Mouse (Mus musculus): Measurements from ENCODE around the gene Dock3. TPM values are rescaled to one million over a fixed set of nuclear protein-coding genes. Genes with fewer than 3 reads are reported as not detected.

Gene Dock3
- polyA plus RNA-seq (2012; fragmentation: generic; extraction: Trizol) = 0.40 TPM

DNA sequence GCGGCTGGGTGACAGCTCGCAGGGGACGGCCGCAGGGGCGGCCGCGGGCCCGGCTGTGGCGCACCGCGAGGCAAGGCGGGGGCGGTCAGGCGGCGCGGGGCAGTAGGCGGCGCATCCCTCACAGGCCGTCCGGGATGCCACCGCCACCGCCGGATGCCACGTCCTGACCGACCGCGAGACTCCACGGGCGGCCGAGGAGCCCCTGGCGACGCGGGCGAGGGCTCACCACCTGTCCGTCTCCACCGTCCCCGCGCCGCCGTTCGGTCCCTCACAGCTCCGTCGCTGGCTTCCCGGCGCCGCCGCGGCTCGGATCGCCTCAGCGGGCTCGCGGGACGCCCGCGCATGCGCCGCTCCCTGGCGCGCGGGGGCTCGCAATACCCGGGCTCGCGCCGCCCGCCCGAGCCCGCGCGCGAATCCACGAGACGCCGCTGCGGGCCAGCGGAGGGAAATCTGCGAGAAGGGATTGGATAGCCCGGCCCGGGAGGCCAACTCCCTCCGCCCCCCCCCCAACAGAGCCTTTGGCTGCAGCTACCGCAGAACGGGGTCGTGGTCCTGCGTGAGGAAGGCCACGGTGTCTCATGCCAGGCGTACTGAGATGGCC lies at the start of gene Dock3:
TSS of gene Dock3 (minus strand) at position 371 of the 601 bp plus-strand sequence.
- Histone ChIP-seq H3K79me2 (ENCODE audit: control insufficient read depth, insufficient read depth) (no peaks in the 10 kb centered on the region), H3K4me2 (ENCODE audit: low read depth) (no peak within 1 kb of the TSS), H3K4me3 (no peak within 1 kb of the TSS), H3K36me3 (ENCODE audit: control insufficient read depth, insufficient read depth) (no peaks in the 10 kb centered on the region), H3K27me3 (ENCODE audit: control insufficient read depth, insufficient read depth, insufficient read length) (peaks cover 19% of the 10 kb centered on the region), H3ac (ENCODE audit: control insufficient read depth, insufficient read length) (peak within 1 kb of the TSS; percentile 20)
- TF ChIP-seq MYOD1 (IDR thresholded peaks at IDR 0.05; ENCODE audit: control insufficient read depth in 1 of 3, insufficient read length in 2 of 3, low read depth in 2 of 3) = no peak
- no peak for TF ChIP-seq MYOG (IDR thresholded peaks at IDR 0.05; ENCODE audit: control insufficient read depth in 1 of 3, insufficient read depth in 1 of 3, insufficient read length in 2 of 3, low read depth in 2 of 3)
- no peak for TF ChIP-seq TCF3 (IDR thresholded peaks at IDR 0.05; ENCODE audit: insufficient read length, low read depth)
- no peak for TF ChIP-seq SRF (IDR thresholded peaks at IDR 0.05; ENCODE audit: control insufficient read depth, insufficient read length, low read depth)
- no peak for TF ChIP-seq CEBPB (IDR thresholded peaks at IDR 0.05; ENCODE audit: insufficient read depth, poor library complexity, severe bottlenecking)
- no peak for TF ChIP-seq POLR2AphosphoS2 (IDR thresholded peaks at IDR 0.05; ENCODE audit: insufficient read length, low read depth)
- no peak for TF ChIP-seq TCF12 (IDR thresholded peaks at IDR 0.05; ENCODE audit: insufficient read depth, poor library complexity, severe bottlenecking)
- TF ChIP-seq USF1 (IDR thresholded peaks at IDR 0.05; ENCODE audit: low read depth) = no peak
- no peak for TF ChIP-seq E2F4 (IDR thresholded peaks at IDR 0.05; ENCODE audit: insufficient read depth)

DNA sequence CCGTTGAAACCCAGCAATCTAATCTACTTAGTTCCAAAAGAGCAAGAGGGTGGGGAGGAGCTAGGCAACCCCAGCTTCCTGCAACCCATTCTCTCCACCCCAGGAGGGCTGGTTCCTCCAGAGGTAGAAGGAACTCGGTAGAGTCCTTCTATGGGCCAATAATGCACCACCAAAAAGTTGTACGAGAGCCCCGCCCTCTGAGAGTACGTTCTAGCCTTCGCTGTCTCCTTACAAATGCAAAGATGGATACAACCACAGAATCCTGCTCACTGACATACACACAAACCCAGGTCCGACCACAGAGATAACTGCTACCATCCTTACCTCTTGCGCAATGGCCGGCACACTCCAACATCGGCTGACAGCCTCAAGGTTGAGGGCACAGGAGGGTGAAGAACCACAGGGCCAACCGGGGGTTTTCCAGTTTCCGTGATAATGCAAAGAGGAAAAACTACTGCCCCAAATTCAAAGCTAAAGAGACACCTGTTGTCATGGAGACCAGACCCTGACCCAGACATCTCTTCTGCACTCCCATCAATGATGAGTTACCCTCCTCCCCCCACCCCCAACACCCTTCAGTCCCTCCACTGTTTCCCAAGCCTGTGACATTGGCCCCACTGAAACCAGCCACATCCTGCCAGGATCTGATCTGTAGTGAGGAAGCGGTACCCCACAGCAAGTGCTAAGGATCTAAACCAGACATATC lies 48.8 kb upstream of the Dock3 start:
- TF ChIP-seq USF1 (IDR thresholded peaks at IDR 0.05; ENCODE audit: low read depth) (no peak), TCF12 (IDR thresholded peaks at IDR 0.05; ENCODE audit: insufficient read depth, poor library complexity, severe bottlenecking) (no peak), TCF3 (IDR thresholded peaks at IDR 0.05; ENCODE audit: insufficient read length, low read depth) (no peak), POLR2AphosphoS2 (IDR thresholded peaks at IDR 0.05; ENCODE audit: insufficient read length, low read depth) (no peak)
- Histone ChIP-seq H3K4me2 (ENCODE audit: low read depth) (no peak overlapping the region), H3K79me2 (ENCODE audit: control insufficient read depth, insufficient read depth) (no peaks in the 10 kb centered on the region), H3K36me3 (ENCODE audit: control insufficient read depth, insufficient read depth) (no peaks in the 10 kb centered on the region), H3K27me3 (ENCODE audit: control insufficient read depth, insufficient read depth, insufficient read length) (no peaks in the 10 kb centered on the region), H3K4me3 (no peak overlapping the region), H3ac (ENCODE audit: control insufficient read depth, insufficient read length) (no peak overlapping the region)

DNA sequence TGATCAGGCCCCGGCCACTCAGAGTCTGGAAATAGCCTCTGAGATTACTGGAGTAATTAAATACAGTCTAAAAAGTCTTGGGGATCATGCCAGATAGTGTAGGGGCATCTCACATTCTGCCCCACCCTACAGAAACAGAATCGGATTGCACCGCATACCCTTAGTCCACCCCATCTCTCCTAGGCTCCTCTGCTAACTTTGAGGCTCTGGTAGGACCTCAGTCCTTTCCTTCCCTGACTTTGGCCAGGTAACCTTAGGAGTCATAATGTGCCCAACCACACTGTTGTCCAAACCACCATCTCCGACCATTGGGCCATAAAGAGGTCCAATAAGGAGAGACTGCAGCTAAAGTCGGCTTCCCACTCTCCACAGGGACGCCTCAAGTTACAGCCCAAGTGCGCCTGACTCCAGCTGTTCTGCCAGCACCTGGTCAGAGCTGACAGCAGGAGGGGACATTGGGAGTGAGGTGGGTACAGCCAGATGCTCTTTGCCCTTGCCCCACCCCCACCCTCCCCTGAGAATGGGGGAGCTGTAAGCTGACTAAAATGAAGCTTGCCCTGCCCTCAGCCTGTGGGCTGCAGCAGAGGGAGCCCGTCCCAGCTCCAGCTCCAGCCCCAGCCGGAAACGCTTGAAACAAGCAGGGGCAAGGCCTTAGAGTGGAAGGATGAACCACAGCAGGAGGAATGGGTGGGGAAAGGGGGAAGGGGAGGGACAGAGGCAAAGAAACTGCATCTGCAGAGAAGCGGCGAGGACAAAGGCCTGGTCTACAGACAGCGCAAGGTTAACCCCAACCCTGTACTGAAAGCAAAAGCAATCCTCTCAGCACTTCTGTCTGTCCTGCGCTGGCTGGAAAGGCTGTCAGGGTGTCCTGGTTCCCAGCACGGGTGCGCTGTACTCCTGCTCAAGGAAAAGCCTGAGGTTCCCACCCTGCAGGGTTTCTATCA lies 47.9 kb upstream of the Dock3 start:
- no peak overlapping the region for H3K4me3 ChIP-seq

DNA sequence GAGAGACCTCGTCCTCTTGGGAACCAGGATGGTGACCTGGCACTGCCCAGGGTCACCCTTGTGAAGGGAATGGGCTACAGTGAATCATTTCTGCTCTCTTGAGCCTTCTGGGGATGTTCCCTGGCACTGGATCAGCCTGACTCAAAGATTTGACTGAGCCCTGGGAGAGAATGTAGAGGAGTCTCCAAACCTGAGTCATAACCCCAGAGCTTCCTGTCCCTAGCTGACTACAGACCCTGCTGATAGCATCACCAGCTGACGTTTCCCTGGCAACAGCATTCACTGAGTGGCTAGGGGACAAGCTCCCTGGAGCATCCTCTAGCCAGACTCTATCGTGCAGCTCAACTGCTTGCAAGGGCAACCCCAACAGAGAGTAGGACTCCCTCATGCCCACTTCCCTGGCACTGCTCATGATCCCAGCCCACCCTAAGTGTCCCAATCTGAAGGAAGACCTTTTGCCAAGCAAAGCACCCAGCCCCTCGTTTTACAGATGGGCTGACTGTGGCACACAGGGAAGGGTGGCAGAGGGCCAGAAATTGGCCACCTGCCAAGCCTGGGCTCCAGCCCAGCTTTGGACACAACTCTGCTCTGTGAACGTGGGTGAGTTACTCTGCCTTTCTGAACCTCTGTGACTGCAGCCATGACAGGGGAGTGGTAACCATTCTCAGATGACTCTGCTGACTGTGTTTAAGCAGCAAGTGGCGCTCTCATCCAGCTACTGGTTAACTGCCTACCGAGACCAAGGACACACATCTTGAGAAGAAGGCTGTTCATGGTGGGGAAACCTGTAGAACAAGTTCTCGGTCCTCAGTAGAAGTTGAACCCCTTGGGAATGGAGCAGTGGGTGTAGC lies 47.0 kb upstream of the Dock3 start:
- no peak overlapping the region for H3K4me3 ChIP-seq
- no peaks in the 10 kb centered on the region for H3K36me3 ChIP-seq (ENCODE audit: control insufficient read depth, insufficient read depth)
- H3K27me3 ChIP-seq (ENCODE audit: control insufficient read depth, insufficient read depth, insufficient read length) = no peaks in the 10 kb centered on the region
- peak overlapping the region; percentile 34 for H3K4me2 ChIP-seq (ENCODE audit: low read depth)
- TF ChIP-seq TCF3 (IDR thresholded peaks at IDR 0.05; ENCODE audit: insufficient read length, low read depth) (no peak), POLR2A (IDR thresholded peaks at IDR 0.05; ENCODE audit: insufficient read length, low read depth) (no peak)
- no peak overlapping the region for H3ac ChIP-seq (ENCODE audit: control insufficient read depth, insufficient read length)
- H3K79me2 ChIP-seq (ENCODE audit: control insufficient read depth, insufficient read depth) = no peaks in the 10 kb centered on the region

More for the DNA sequence above, 47.9 kb upstream of the Dock3 start:
- H3K79me2 ChIP-seq (ENCODE audit: control insufficient read depth, insufficient read depth) = no peaks in the 10 kb centered on the region
- H3ac ChIP-seq (ENCODE audit: control insufficient read depth, insufficient read length) = no peak overlapping the region
- no peaks in the 10 kb centered on the region for H3K36me3 ChIP-seq (ENCODE audit: control insufficient read depth, insufficient read depth)
- TF ChIP-seq MAX (IDR thresholded peaks at IDR 0.05; ENCODE audit: low read depth) = no peak
- no peak for TF ChIP-seq POLR2AphosphoS2 (IDR thresholded peaks at IDR 0.05; ENCODE audit: insufficient read length, low read depth)
- no peak for TF ChIP-seq TCF12 (IDR thresholded peaks at IDR 0.05; ENCODE audit: insufficient read depth, poor library complexity, severe bottlenecking)
- TF ChIP-seq MYOG (IDR thresholded peaks at IDR 0.05; ENCODE audit: control insufficient read depth in 1 of 3, insufficient read depth in 1 of 3, insufficient read length in 2 of 3, low read depth in 2 of 3) = peak; percentile 44 to 75 (median 69)
- peak; percentile 19 to 90 (median 80) for TF ChIP-seq MYOD1 (IDR thresholded peaks at IDR 0.05; ENCODE audit: control insufficient read depth in 1 of 3, insufficient read length in 2 of 3, low read depth in 2 of 3)
- TF ChIP-seq E2F4 (IDR thresholded peaks at IDR 0.05; ENCODE audit: insufficient read depth) = no peak
- no peak for TF ChIP-seq CEBPB (IDR thresholded peaks at IDR 0.05; ENCODE audit: insufficient read depth, poor library complexity, severe bottlenecking)
- TF ChIP-seq REST (IDR thresholded peaks at IDR 0.05; ENCODE audit: insufficient read depth, insufficient read length) = no peak
- no peak for TF ChIP-seq SRF (IDR thresholded peaks at IDR 0.05; ENCODE audit: control insufficient read depth, insufficient read length, low read depth)
- no peak for TF ChIP-seq POLR2A (IDR thresholded peaks at IDR 0.05; ENCODE audit: insufficient read length, low read depth)
- H3K27me3 ChIP-seq (ENCODE audit: control insufficient read depth, insufficient read depth, insufficient read length) = no peaks in the 10 kb centered on the region
- H3K4me2 ChIP-seq (ENCODE audit: low read depth) = peak overlapping the region; percentile 34
